Mouse (Mus musculus) CH12.LX (cell line): ENCODE measurements at regions not wholly inside any gene's neighbourhood (a gene's known extent, or its start where the extent isn't known, plus 50 kb on each side); places are given as distances from the start of the nearest gene placed in this dataset.
A peak's percentile ranks its signal among the peaks of the same experiment; 100 is the strongest.

Experiments
- DNase-seq: peaks from one replicate; pipeline ENCODE4 v3.0.0-alpha.2; 2013; ENCODE audit errors: extremely low read depth
- H3K27ac ChIP-seq: 2 replicates; pipeline ENCODE4 v1.5.1; 2012; ENCODE audit warnings: low read depth, mild to moderate bottlenecking, control low read depth, moderate library complexity; ENCODE audit not compliant: insufficient read depth
- H3K27me3 ChIP-seq: replicated peaks from 2 replicates; pipeline ENCODE3; 2012; ENCODE audit warnings: inconsistent platforms
- H3K36me3 ChIP-seq, 2 experiments: replicated peaks in 1 of 2; 2 replicates each; pipeline versions ENCODE3 to v1.6.1; 2012; ENCODE audit warnings: inconsistent platforms in 1 of 2, low read length in 1 of 2, mild to moderate bottlenecking in 1 of 2, mixed read lengths in 1 of 2, moderate library complexity in 1 of 2; ENCODE audit not compliant: control insufficient read depth in 1 of 2, insufficient read depth in 1 of 2
- H3K4me1 ChIP-seq, 2 experiments: 2 replicates each; pipeline ENCODE4 v1.6.1; 2012; ENCODE audit warnings: inconsistent platforms in 1 of 2, moderate library complexity in 1 of 2; ENCODE audit not compliant: insufficient read depth in 2 of 2, control insufficient read depth in 1 of 2
- H3K4me2 ChIP-seq: 2 replicates; pipeline ENCODE4 v1.6.1; 2012; ENCODE audit warnings: low read depth, mild to moderate bottlenecking, control low read depth; ENCODE audit not compliant: poor library complexity, insufficient read depth, severe bottlenecking
- H3K4me3 ChIP-seq, 3 experiments: fragments of 150-350 bp in 1 of 3; sonication (generic) in 1 of 3; replicated peaks in 1 of 3; 2 replicates each; pipeline versions ENCODE3 to v1.5.1; 2011 to 2012; ENCODE audit warnings: low read depth in 2 of 3, low read length in 2 of 3, mild to moderate bottlenecking in 2 of 3, moderate library complexity in 2 of 3, control low read depth in 1 of 3, improper control_type of control experiment in 1 of 3, inconsistent platforms in 1 of 3, mixed read lengths in 1 of 3; ENCODE audit not compliant: poor library complexity in 1 of 3
- H3K79me2 ChIP-seq: replicated peaks from 2 replicates; pipeline ENCODE4 v1.6.1; 2012; ENCODE audit warnings: mild to moderate bottlenecking, moderate library complexity; ENCODE audit not compliant: control insufficient read depth, poor library complexity, insufficient read depth, severe bottlenecking; ENCODE audit errors: extremely low read depth
- H3K9ac ChIP-seq: 2 replicates; pipeline ENCODE4 v1.6.1; 2012; ENCODE audit warnings: low read depth, mild to moderate bottlenecking, control low read depth, moderate library complexity; ENCODE audit not compliant: insufficient read depth
- H3K9me3 ChIP-seq: replicated peaks from 2 replicates; pipeline ENCODE3; 2012; ENCODE audit warnings: low read length, inconsistent platforms, mixed read lengths
- BHLHE40 ChIP-seq: IDR thresholded peaks from 2 replicates; pipeline ENCODE4 v1.6.1; 2011; ENCODE audit warnings: mild to moderate bottlenecking, low read depth, low read length, improper control_type of control experiment
- CHD2 ChIP-seq: IDR thresholded peaks from 2 replicates; pipeline ENCODE4 v1.6.1; 2011; ENCODE audit warnings: low read length, improper control_type of control experiment
- E2F4 ChIP-seq: IDR thresholded peaks from 2 replicates; pipeline ENCODE4 v1.6.1; 2011; ENCODE audit warnings: low read depth, low read length, improper control_type of control experiment; ENCODE audit not compliant: insufficient replicate concordance
- EP300 ChIP-seq: IDR thresholded peaks from 2 replicates; pipeline ENCODE4 v1.6.1; 2011; ENCODE audit warnings: low read length, improper control_type of control experiment
- ETS1 ChIP-seq: conservative IDR thresholded peaks from 2 replicates; pipeline ENCODE4 v1.6.1; 2012; ENCODE audit warnings: low read depth, mild to moderate bottlenecking, inconsistent platforms, low read length, improper control_type of control experiment, moderate library complexity
- IRF4 ChIP-seq: IDR thresholded peaks from 2 replicates; pipeline ENCODE4 v1.6.1; 2014; ENCODE audit warnings: low read depth, mild to moderate bottlenecking, inconsistent platforms, low read length, improper control_type of control experiment
- JUN ChIP-seq: IDR thresholded peaks from 2 replicates; pipeline ENCODE4 v1.6.1; 2011; ENCODE audit warnings: low read depth, mild to moderate bottlenecking, low read length, improper control_type of control experiment, moderate library complexity; ENCODE audit not compliant: insufficient read depth
- KAT2A ChIP-seq: IDR thresholded peaks from 2 replicates; pipeline ENCODE4 v1.6.1; 2012; ENCODE audit warnings: low read length, improper control_type of control experiment, inconsistent platforms; ENCODE audit not compliant: insufficient replicate concordance
- MAX ChIP-seq: IDR thresholded peaks from 2 replicates; pipeline ENCODE4 v1.6.1; 2011; ENCODE audit warnings: low read length, improper control_type of control experiment
- NELFE ChIP-seq: IDR thresholded peaks from 2 replicates; pipeline ENCODE4 v1.6.1; 2011; ENCODE audit warnings: low read depth, low read length, improper control_type of control experiment
- NRF1 ChIP-seq: IDR thresholded peaks from 2 replicates; pipeline ENCODE4 v1.6.1; 2014; ENCODE audit warnings: low read depth, mild to moderate bottlenecking, inconsistent platforms, low read length, improper control_type of control experiment, moderate library complexity
- RAD21 ChIP-seq: IDR thresholded peaks from 2 replicates; pipeline ENCODE4 v1.6.1; 2011; ENCODE audit warnings: low read depth, mild to moderate bottlenecking, low read length, improper control_type of control experiment, moderate library complexity
- SMC3 ChIP-seq: IDR thresholded peaks from 2 replicates; pipeline ENCODE4 v1.6.1; 2011; ENCODE audit warnings: low read depth, low read length, improper control_type of control experiment
- TBP ChIP-seq: conservative IDR thresholded peaks from 2 replicates; pipeline ENCODE4 v1.6.1; 2011; ENCODE audit warnings: low read depth, low read length, improper control_type of control experiment
- UBTF ChIP-seq: IDR thresholded peaks from 2 replicates; pipeline ENCODE4 v1.6.1; 2012; ENCODE audit warnings: low read depth, mild to moderate bottlenecking, inconsistent platforms, low read length, improper control_type of control experiment, moderate library complexity
- ZC3H11A ChIP-seq: IDR thresholded peaks from 2 replicates; pipeline ENCODE4 v1.6.1; 2012; ENCODE audit warnings: low read depth, mild to moderate bottlenecking, inconsistent platforms, low read length, improper control_type of control experiment
- ZNF384 ChIP-seq: IDR thresholded peaks from 2 replicates; pipeline ENCODE4 v1.6.1; 2012; ENCODE audit warnings: low read depth, low read length, improper control_type of control experiment, inconsistent platforms
- dilution Hi-C: fragments of 300-500 bp; cut with MboI; formaldehyde crosslinking; loops from 2 replicates; pipeline ENCODE4 v1.14.3; 2020; ENCODE audit warnings: low sequenced_read_pairs; ENCODE audit not compliant: extremely low pct_unique_long_range_greater_than_20kb, extremely low pct_ligation_motif_present
- in situ Hi-C: fragments of 300-500 bp; cut with MboI; formaldehyde crosslinking; loops from 3 replicates; pipeline ENCODE4 v1.14.3; 2019; ENCODE audit warnings: low sequenced_read_pairs, low pct_ligation_motif_present, low pct_unique_long_range_greater_than_20kb, mixed read lengths

DNA sequence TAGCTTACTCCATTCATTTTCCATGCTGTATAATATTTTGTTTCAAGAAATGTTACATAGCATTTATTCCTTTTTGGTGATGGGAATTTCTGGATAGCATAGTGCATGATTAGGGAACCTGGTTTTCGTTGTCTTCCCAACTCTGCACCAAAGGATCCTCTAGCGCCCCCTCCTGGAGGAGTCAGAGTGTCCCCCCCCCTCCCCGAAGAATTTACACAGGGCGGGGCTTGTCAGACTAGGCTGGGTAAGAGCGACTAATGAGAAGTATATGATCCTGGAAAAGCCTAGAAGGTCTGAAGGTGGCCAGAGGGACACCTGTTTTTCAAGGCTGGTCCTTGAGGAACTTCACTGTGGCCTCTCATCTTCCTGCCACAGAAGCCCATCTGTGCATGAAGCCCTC lies 79.9 kb upstream of the Shb start (continued):
- TF ChIP-seq JUN, result no peak
- TF ChIP-seq SMC3, result peak; percentile 80
- TF ChIP-seq ZC3H11A, result peak; percentile 4; the same call in 1 of the 2 replicates
- no peak for TF ChIP-seq ZNF384
- TF ChIP-seq UBTF, result no peak
- TF ChIP-seq E2F4, result no peak

DNA sequence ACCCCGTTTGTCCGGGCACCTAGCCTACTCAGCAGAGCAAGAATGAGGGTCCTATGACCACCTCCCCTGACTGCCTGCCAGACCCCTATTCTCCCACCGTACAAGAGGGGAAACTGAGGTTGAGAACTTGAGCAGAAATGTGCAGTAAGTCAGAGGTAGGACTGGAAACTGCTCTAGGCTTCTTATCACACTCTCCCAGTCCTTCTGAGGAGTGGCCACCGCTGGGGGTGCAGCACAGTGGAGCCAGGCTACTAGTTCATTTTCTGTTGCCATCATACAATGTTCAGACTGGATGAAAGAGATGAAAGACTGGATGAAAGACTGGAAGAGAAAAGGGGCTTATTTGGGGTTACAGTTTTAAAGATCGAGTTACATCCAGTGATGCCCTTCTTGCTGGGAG lies 78.7 kb upstream of the Shb start:
- dilution Hi-C loops, result no loop called here
- DNase-seq, result no peak

DNA sequence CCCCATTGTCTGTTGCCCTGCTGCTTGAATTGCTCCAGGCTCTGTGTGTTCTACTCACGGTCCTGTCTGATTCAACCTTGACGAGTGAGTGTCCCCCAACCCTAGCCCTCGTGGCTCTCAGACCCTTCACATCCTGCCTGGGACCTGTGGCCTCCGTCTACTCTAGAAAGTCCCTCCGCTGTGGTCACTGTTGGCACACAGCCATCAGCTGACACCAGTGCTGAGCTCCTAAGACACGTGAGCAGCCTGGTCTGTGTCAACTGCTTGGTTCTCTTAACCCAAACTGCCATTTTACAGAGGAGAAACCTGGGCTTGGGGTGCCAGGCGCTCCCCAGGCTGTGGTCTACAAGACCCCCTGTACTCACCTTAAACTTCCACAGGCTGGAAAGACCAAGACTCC lies 74.3 kb upstream of the Shb start:
- Histone ChIP-seq H3K27me3 (no peaks in the 10 kb centered on the region), H3K27ac (no peak overlapping the region), H3K9me3 (no peaks in the 10 kb centered on the region), H3K4me2 (no peak overlapping the region), H3K9ac (no peak overlapping the region), H3K79me2 (no peaks in the 10 kb centered on the region), H3K36me3 (no peaks in the 10 kb centered on the region), H3K4me3 (no peak overlapping the region), H3K4me1 (peaks cover 0 to 4% of the 10 kb centered on the region in 2 experiments; a peak in 1 of 4 replicates)
- TF ChIP-seq MAX (no peak), BHLHE40 (peak; percentile 54)
- in situ Hi-C loops (no loop called here), dilution Hi-C loops (no loop called here)
- no peak for DNase-seq

More for the DNA sequence above, 78.7 kb upstream of the Shb start:
- in situ Hi-C loops, result loop anchor here (10.0 kb wide), 1 partner anchor 196 kb away; no protein-coding TSS in a partner anchor
- no peak overlapping the region for H3K4me2 ChIP-seq
- H3K27me3 ChIP-seq, result no peaks in the 10 kb centered on the region
- H3K9ac ChIP-seq, result no peak overlapping the region
- peaks cover 3% of the 10 kb centered on the region for H3K9me3 ChIP-seq
- no peak overlapping the region for H3K27ac ChIP-seq
- H3K36me3 ChIP-seq, result no peaks in the 10 kb centered on the region
- no peaks in the 10 kb centered on the region for H3K79me2 ChIP-seq
- no peak for TF ChIP-seq ZC3H11A
- TF ChIP-seq ZNF384, result no peak
- no peak for TF ChIP-seq IRF4
- no peak for TF ChIP-seq CHD2
- TF ChIP-seq NRF1, result no peak
- no peak for TF ChIP-seq ETS1
- no peak for TF ChIP-seq NELFE
- no peak for TF ChIP-seq RAD21
- no peak for TF ChIP-seq EP300
- TF ChIP-seq KAT2A, result no peak
- TF ChIP-seq TBP, result no peak
- peaks cover 4 to 21% of the 10 kb centered on the region in 2 experiments; a peak in 3 of 4 replicates for H3K4me1 ChIP-seq
- H3K4me3 ChIP-seq, result no peak overlapping the region
